Mouse (Mus musculus) adrenal gland, adult 8-10 months (tissue): Measurements from ENCODE around the gene Pkig. TPM values are rescaled to one million over a fixed set of nuclear protein-coding genes. Genes with fewer than 3 reads are reported as not detected.
"Not testable (repeated sequence)": the region's sequence is repeated elsewhere in the genome, so short reads cannot be mapped to it uniquely, and the experiment has no call there.

Experiments
- DNase-seq: peaks from one replicate; pipeline ENCODE4 v3.0.0; 2022
- total RNA-seq, 4 experiments: library from RNA; stranded (reverse); gene quantifications; 2 replicates each; pipeline ENCODE4 v1.2.4; 2022

Gene Pkig
- total RNA-seq = 10 to 100 TPM; 37.6 to 60.4 (median 57.4) TPM

DNA sequence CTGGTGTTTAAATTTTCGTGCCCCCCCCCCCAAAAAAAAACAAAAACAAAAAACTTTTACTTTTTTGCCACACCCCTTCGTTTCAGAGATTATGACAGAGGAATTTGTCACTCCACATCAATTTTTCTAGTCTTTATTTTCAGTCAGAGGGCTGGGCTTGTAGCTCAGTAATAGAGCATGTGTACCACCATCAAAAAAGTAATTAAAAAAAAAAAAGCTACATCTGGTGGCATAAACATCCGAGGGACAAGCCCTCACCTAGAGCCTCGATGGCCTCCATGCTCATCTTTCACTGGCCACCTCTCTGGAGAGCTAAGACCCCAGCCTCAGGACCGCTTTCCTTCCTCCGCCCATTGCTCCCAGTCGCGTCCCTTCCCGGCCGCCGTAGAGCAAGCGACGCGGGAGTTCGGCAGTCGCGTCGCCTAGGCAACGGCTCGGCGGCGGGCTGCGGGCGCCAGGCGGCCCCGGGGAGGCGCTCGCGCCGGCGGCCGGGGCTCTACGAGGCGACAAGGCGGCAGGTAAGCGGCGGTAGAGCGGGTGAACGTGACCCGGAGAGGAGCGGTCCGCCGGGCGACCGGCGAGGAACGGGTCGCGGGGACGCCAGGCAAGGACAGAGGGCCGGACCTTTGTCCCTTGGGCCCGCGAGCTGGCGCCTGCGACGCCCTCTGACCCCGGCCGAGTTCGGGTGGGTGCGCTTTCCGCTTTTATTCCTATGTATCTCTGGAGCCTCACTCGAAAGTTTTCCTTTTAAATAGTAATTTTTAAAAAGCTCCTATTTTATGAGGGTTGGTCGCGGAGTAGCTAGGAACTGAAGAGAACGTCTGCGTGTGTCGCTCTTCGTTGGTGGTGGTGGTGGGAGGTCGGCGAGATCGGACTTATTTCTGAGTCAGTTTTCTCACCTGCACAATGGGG is at the start of gene Pkig:
Pkig (plus strand) TSS at position 412 of the 912 bp plus-strand sequence.
- peak; percentile 77 for DNase-seq

GRCm38 (mm10) chr2:163609281-163609975 is 48.8 kb upstream of the Pkig start:
- no peak for DNase-seq

DNA sequence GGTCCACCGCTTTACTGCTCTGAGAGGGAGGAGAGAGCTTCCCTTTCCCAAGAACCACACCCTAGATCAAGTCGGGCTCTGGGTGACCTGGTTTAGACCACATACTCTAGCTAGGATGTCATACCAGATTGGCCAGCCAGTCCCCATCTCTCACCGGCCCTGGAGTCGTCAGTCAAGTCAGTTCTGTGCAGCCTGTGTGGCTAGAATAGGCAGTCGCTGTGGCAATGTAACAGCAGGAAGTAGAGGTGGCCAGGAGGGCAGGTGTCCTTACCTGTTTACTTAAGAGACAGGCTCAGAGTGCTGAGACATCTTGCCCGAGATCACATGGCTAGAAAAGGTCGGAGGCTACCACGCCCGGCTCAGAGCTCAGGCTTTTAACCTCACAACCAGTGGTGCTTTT is 47.0 kb upstream of the Pkig start:
- DNase-seq = no peak

GRCm38 (mm10) chr2:163613206-163613605 is 45.0 kb upstream of the Pkig start:
- no peak for DNase-seq

GRCm38 (mm10) chr2:163613990-163614389 is 44.2 kb upstream of the Pkig start:
- DNase-seq = no peak

DNA sequence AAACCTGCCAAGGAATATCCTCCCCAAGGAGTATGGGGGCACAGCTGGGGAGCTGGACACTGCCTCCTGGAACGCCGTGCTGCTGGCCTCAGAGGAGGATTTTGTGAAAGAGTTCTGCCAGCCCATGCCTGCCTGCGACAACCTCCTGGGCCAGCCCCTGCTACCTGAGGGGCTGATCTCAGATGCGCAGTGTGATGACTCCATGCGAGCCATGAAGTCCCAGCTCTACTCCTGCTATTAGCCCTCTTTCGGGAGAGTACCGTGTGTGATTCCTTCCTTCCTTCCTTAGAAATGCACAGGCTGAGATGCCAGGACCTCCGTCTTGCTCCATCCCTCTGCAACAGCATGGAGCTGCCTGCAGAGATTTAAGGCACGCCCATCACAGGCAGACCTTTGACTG is 42.8 kb upstream of the Pkig start:
- DNase-seq = no peak

DNA sequence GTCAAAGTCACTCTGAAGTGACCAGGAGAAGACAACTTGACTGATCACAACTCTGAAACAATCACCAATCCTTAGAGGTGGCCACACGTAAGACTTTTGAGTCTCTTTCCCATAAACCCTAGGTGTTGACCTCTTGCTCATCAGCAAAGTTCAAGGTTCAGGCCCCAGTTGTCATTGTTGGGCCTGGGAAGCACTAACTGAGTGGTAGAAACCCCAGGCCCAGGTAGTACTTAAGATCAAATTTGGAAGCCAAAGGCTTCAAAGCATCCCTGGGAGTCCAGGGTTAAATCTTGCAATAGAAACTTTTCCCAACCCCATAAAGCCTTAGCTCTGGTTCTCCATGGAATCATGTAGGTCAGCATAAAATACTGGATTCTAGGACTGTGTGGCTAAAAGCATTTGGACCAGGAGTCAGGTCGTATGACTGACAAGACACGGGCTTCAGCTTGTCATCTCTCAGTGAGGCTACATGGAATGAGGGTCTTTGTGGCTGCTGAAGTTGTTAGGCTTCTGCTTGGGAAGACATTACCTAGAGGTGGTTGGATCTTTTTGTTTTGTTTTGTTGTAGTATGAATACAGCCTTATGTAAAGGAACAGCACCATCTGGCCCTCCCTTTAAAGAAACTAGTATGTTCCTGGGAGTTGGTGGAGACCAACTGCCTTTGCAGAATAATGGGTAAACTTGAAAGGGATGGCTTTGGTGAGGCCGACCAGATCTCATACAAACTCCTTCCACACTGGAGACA is 42.1 kb upstream of the Pkig start:
- DNase-seq = no peak

- DNase-seq = no peak
Measured at GRCm38 (mm10) chr2:163616652-163617227, 41.4 kb upstream of the Pkig start.

GRCm38 (mm10) chr2:163617232-163617863 is 40.8 kb upstream of the Pkig start:
- DNase-seq = no peak

- DNase-seq = no peak
Measured at GRCm38 (mm10) chr2:163617874-163618273, 40.3 kb upstream of the Pkig start.

- DNase-seq = no peak
Measured at GRCm38 (mm10) chr2:163620451-163620850, 37.7 kb upstream of the Pkig start.

DNA sequence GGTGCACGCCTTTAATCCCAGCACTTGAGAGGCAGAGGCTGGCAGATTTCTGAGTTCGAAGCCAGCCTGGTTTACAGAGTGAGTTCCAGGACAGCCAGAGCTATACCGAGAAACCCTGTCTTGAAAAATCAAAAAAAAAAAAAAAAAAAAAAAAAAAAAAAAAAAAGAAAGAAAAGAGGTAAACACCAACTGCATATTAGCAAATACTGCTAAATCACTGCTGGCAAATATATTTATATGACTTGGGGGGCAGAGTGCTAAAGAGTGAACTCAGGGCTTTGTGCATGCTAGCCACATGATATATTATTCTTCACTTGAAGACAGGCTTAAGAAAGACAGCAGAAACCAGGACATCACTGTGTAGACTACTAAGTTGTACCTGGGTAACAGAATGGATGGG is 36.8 kb upstream of the Pkig start:
- DNase-seq = not testable (repeated sequence)

DNA sequence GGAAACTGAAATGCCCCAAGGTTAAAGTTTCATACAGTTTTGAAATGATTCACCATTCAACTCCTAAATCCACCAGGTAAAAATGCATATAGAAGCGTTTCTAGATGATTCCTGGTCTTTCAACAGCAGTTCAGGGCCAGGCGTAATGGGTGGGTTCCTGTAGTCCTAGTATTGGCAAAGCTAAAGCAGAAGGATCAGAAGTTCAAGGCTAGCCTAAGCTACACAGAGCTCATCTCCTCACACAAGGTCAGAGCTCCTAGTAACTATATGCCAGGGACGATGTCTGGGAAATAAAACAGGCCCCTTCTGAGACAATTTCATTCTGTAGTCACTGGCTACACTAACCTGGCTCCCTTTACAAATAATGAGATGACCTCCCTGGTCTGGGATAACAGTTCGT is 27.0 kb upstream of the Pkig start:
- no peak for DNase-seq

- no peak for DNase-seq
Measured at GRCm38 (mm10) chr2:163631715-163632114, 26.5 kb upstream of the Pkig start.

DNA sequence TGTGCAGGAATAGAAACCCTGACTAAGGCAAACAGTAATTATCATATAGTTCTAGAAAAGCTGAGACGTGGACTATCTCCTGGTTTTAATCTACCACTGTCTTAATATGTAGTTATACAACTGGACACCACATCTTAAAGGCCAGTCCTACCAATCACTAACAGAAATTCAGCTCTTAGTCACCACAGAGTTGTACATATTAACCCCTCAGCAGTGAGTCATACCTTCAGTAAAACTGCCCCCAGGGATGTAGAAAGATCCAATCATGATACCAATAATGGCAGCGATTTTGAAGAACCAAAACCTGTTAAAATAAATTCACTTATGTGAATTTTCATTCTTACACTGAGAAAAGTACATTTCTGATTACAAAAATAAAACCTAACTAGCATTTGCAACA is 24.0 kb upstream of the Pkig start:
- no peak for DNase-seq

DNA sequence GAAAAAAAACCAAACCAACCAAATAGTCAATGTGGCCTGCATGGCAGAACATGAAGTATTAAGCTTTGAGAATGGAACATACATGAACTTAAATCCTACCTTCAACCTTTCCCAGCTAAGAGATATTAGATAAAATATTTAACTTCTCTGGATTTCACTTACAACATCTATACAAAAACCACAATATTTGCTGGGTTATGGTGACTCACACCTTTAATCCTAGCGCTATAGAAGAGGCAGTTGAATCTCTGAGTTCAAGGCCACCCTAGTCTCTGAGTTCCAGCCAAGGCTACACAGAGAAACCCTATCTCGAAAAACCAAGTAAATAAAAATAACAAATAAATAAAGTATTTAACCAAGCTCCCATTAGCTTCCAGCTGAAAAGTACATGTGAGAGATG is 22.1 kb upstream of the Pkig start:
- no peak for DNase-seq

- DNase-seq = no peak
Measured at GRCm38 (mm10) chr2:163637655-163638266, 20.4 kb upstream of the Pkig start.

GRCm38 (mm10) chr2:163640493-163640892 is 17.7 kb upstream of the Pkig start:
- no peak for DNase-seq

GRCm38 (mm10) chr2:163641681-163642080 is 16.5 kb upstream of the Pkig start:
- no peak for DNase-seq

DNA sequence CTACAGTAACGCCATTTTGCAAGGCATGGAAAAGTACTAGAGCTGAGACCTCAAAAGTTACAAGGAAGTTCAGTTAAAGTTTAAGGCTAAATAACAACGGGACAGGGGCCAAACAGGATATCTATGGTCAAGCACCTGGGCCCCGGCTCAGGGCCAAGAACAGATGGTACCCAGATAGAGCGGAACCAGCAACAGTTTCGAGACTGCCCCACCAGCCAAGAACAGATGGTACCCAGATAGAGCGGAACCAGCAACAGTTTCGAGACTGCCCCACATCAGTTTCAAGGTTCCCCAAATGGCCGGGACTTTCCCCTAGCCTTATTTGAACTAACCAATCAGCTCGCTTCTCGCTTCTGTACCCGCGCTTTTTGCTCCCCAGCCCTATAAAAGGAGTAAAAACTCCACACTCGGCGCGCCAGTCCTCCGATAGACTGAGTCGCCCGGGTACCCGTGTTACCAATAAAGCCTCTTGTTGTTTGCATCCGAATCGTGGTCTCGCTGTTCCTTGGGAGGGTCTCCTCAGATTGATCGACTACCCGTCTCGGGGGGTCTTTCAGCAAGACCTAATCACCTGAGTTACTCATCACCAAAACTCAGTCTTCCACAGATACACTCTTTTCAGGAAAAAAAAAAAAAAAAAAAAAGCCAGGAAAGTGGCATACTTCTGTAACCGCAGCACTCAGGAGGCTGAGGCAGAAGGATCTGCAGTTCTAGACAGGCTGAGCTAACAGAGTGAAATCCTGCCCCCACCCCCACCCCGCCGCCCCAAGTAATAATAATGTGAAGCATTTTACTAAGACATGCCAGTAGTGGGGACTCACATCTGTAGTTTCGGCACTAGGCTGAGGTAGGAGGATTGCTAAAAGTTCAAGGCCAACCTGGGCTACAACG is 15.3 kb upstream of the Pkig start:
- peak; percentile 51 for DNase-seq

GRCm38 (mm10) chr2:163643576-163643971 is 14.6 kb upstream of the Pkig start:
- no peak for DNase-seq
